Mouse (Mus musculus): ENCODE results near the gene G430095P16Rik. TPM values are rescaled to one million over a fixed set of nuclear protein-coding genes. Genes with fewer than 3 reads are reported as not detected.
A peak's percentile ranks its signal among the peaks of the same experiment; 100 is the strongest.

The G430095P16Rik gene
- polyA plus RNA-seq, 1 experiment from 2014 or later: 4.8 TPM

DNA sequence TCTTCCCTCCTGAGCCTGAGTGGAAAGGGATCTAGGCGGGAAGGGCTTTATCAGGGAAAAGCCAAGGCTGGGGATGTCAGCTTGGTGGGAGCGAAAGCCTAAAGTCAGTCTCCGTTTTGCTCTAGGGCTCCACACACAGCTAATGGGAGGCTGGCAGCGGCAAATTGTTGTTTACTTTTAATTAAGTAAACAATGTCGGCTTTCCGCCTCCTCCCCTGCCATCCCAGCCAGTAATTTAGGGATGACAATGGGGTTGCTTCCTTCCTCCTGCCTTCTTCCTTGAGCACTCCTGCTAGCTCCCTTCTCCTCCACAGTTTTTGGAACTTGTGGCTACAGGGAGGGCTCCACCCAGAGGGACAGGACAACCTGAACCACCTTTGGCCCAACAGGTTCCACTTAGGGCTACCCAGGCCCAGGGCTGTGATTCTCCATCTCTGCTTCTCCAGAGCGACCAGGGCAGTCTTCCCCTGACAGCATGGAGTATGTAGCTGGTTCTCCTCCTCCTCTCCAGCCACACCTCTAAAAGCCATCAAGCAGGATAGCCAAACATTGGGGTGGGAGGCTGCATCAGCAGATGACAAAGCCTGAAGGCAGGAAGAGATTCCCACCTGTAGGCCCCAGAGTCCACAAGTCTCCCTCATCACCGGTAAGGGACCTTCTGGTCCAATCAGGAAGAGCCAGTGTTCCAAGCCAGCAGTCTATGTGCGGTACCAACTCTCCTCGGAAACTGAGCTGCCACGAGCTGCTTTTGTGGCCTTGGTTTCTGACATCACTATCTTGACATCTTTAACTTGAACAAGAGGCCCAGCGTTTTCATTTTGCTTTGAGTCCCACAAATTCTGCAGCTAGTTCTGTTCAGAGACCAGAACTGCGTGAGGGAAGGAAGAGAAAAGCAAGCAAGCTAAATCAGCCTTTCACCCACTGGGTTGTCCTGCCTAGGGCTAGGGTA is 18.4 kb downstream of the G430095P16Rik start:
- no peak overlapping the region for H3K27ac ChIP-seq (ENCODE audit: low read depth)

DNA sequence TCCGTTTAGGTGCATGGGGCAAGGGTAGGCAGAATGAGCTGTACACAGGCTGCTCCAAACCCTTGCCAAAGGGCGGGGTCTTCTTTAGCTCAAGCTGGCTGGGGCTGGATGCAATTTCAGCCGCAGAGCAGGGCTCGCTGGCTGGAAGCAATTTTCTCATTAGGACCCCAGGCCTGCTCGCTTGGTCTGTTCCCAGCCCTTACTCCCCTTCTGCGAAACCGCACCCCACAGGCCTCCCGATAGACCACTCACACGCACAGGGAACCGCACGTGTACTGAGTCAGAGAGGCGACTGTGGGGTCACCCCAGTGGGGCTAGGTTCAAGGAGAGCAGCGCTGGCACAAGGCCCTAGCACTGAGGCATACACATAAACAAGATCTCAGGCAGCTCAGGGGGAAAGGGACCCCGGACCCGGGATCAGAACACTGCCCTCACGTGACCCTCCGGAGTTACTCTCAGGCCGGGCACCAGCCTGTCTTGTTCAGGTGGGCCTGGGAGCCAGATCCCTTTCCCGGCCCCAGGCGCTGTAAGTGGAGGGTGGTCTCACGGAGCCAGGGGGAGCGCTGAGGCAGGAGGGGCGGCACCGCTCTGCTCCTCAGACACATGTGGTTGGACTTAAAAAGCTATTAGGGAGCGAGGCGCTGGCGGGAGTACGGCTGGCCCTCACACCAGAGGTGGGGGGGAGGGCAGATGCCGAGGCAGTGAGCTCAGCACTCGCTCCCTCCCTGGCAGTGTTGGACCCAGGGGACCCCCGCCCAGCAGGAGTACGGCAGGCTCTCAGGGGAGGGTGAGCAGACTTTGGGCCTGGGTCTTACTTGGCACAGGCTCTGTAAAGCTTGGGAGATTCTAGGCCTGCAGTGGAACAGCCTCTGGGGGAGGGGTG is 19.6 kb downstream of the G430095P16Rik start:
- H3K4me2 ChIP-seq (ENCODE audit: low read depth, low read length): no peak overlapping the region
- 62% methylated on average over 32 of the region's 32 CpGs for WGBS (ENCODE audit: insufficient replicate concordance)
- peaks cover 42% of the 10 kb centered on the region for H3K4me1 ChIP-seq (ENCODE audit: insufficient read depth)
- H3K4me3 ChIP-seq (ENCODE audit: low read depth, low read length): no peak overlapping the region
- no peaks in the 10 kb centered on the region for H3K9me3 ChIP-seq (ENCODE audit: low read length)
- no peaks in the 10 kb centered on the region for H3K27me3 ChIP-seq (ENCODE audit: insufficient read depth, low read length)
- H3K27ac ChIP-seq (ENCODE audit: low read depth): no peak overlapping the region
- TF ChIP-seq EP300 (IDR thresholded peaks at IDR 0.05; ENCODE audit: low read depth) (no peak), CTCF (IDR thresholded peaks at IDR 0.05; ENCODE audit: low read depth) (no peak)
- no peaks in the 10 kb centered on the region for H3K36me3 ChIP-seq (replicated peaks; ENCODE audit: insufficient read depth, low read length)
- ATAC-seq (no peak), DNase-seq (no peak)
- H3K9ac ChIP-seq (replicated peaks): no peak overlapping the region

More for the DNA sequence above, 18.4 kb downstream of the G430095P16Rik start:
- WGBS (ENCODE audit: insufficient replicate concordance): 66% methylated on average over 13 of the region's 13 CpGs
- Histone ChIP-seq H3K9ac (replicated peaks) (no peak overlapping the region), H3K4me3 (ENCODE audit: low read depth, low read length) (no peak overlapping the region), H3K4me2 (ENCODE audit: low read depth, low read length) (no peak overlapping the region), H3K4me1 (ENCODE audit: insufficient read depth) (peaks cover 42% of the 10 kb centered on the region), H3K36me3 (replicated peaks; ENCODE audit: insufficient read depth, low read length) (no peaks in the 10 kb centered on the region), H3K27me3 (ENCODE audit: insufficient read depth, low read length) (no peaks in the 10 kb centered on the region), H3K9me3 (ENCODE audit: low read length) (no peaks in the 10 kb centered on the region)
- DNase-seq (no peak), ATAC-seq (no peak)
- no peak for TF ChIP-seq EP300 (IDR thresholded peaks at IDR 0.05; ENCODE audit: low read depth)
- TF ChIP-seq CTCF (IDR thresholded peaks at IDR 0.05; ENCODE audit: low read depth): no peak

DNA sequence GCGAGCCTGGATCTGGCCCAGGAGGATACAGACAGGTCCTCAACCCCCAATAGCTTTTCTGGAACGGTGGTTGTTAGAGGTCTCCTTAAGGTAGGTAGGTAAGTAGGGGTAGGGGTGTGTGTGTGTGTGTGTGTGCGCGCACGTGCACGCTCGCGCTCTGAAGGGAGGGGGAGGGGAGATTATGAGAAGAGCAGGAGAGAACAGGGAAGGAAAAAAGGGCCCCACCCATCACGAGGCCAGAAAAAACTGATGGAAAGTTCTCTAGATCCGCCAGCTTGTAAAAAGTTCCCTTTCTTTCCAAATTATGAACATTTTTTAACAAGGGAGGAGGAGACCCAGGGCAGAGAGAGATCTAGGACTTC is 20.2 kb downstream of the G430095P16Rik start:
- no peak for DNase-seq
- Histone ChIP-seq H3K4me3 (ENCODE audit: low read depth, low read length) (no peak overlapping the region), H3K4me1 (ENCODE audit: insufficient read depth) (peaks cover 38% of the 10 kb centered on the region), H3K27me3 (ENCODE audit: insufficient read depth, low read length) (no peaks in the 10 kb centered on the region), H3K9me3 (ENCODE audit: low read length) (no peaks in the 10 kb centered on the region), H3K36me3 (replicated peaks; ENCODE audit: insufficient read depth, low read length) (no peaks in the 10 kb centered on the region), H3K27ac (ENCODE audit: low read depth) (no peak overlapping the region), H3K9ac (replicated peaks) (no peak overlapping the region; the same call in 1 of the 2 replicates), H3K4me2 (ENCODE audit: low read depth, low read length) (no peak overlapping the region)
- no peak for ATAC-seq
- WGBS (ENCODE audit: insufficient replicate concordance): 46% methylated on average over 10 of the region's 10 CpGs
- TF ChIP-seq CTCF (IDR thresholded peaks at IDR 0.05; ENCODE audit: low read depth): no peak
- TF ChIP-seq EP300 (IDR thresholded peaks at IDR 0.05; ENCODE audit: low read depth): no peak

DNA sequence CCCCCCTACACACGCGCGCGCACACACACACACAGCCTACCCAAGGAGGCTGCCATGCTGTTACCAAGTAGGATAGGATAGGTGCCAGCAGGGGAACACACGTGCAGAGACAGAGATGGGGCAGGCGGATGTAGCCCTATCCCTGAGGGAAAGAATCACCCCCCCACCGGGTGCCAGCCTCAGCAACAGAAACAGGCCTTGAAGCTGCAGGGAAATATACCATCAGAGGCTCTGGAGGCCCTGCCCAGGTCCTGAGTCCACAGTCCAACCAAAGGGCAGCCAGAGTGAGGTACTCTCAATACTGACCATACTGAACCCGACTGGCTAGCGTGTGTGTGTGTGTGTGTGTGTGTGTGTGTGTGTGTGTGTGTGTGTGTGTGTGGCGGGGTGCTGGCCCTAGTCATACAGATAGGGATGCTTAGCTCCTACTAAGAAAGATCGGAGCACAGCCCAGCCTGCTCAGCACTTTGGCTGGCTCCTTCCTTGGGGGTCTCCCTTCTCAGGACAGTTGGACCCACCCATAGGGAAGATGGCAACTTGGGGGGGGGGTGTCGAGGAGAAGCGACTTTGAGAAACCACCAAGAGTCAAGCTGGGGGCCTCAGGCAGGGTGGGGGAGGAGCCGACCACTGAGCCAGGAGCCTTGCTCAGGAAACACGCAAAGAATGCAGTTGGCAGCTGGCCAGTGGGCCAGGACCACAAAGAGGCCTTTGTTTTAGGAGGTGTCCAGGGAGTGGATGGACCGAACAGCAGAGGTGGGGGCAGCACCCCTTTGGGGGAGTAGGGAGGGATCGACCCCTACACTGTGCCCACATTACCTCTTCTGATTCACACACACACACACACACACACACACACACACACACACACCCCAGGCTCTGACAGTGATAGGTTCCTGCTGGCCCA is 21.0 kb downstream of the G430095P16Rik start:
- ATAC-seq (peak; percentile 84), DNase-seq (peak; percentile 59)

DNA sequence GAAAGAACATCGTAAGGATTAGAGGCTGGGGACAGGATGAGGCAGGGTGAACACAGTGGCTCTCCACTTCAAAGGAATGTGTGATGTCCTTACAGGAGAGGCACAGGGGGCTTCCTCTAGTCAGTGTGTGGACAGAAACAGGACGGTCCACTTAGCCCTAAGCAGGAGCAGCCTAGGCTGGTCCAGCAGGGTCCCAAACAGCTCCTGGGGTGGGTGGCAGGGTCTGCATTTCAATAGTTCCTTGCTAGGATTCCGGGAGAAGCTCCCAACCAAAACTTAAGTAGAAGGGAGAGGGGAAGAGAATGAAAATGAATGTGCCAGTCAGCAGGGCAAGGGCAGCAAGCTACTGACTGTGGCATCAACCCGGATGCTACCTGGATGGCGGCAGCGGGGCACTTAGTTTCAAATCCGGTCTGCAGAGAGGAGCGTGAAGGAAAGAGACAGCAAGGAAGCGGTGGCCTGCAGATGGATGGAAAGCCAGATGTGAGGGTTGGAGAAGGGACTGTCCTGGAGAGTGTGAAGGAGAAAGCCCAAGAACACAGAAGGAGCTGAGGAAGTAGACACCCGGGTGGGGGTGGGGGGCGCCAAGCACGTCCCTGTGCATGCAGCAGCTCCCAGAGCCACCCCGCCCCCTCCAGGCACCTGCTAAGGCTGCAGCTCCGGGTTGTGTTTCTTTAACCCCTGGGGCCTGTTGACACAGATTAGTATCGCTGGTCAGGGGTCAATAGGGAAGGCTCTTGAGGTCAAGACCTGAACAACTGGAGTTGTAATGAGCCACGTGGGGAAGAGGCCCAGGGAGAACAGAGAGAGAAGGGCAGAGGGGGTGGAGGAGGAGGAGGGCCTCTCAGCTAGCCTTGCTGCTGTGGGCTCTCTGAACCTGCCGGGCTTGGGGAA is 22.5 kb downstream of the G430095P16Rik start:
- H3K4me3 ChIP-seq (ENCODE audit: low read depth, low read length): no peak overlapping the region
- peaks cover 34% of the 10 kb centered on the region for H3K4me1 ChIP-seq (ENCODE audit: insufficient read depth)
- H3K9ac ChIP-seq (replicated peaks): no peak overlapping the region
- WGBS (ENCODE audit: insufficient replicate concordance): 23% methylated on average over 16 of the region's 17 CpGs
- no peak overlapping the region for H3K27ac ChIP-seq (ENCODE audit: low read depth)
- TF ChIP-seq EP300 (IDR thresholded peaks at IDR 0.05; ENCODE audit: low read depth) (no peak), CTCF (IDR thresholded peaks at IDR 0.05; ENCODE audit: low read depth) (peak; percentile 18; the same call in 1 of the 2 replicates)
- no peaks in the 10 kb centered on the region for H3K27me3 ChIP-seq (ENCODE audit: insufficient read depth, low read length)
- peak overlapping the region; percentile 30 for H3K4me2 ChIP-seq (ENCODE audit: low read depth, low read length)
- ATAC-seq (peak; percentile 65), DNase-seq (peak; percentile 61)
- no peaks in the 10 kb centered on the region for H3K9me3 ChIP-seq (ENCODE audit: low read length)
- no peaks in the 10 kb centered on the region for H3K36me3 ChIP-seq (replicated peaks; ENCODE audit: insufficient read depth, low read length)

More for the DNA sequence above, 21.0 kb downstream of the G430095P16Rik start:
- H3K36me3 ChIP-seq (replicated peaks; ENCODE audit: insufficient read depth, low read length): no peaks in the 10 kb centered on the region
- H3K9me3 ChIP-seq (ENCODE audit: low read length): no peaks in the 10 kb centered on the region
- no peak overlapping the region for H3K27ac ChIP-seq (ENCODE audit: low read depth)
- WGBS (ENCODE audit: insufficient replicate concordance): 33% methylated on average over 16 of the region's 17 CpGs
- H3K4me1 ChIP-seq (ENCODE audit: insufficient read depth): peaks cover 34% of the 10 kb centered on the region
- no peak overlapping the region; the same call in 1 of the 2 replicates for H3K9ac ChIP-seq (replicated peaks)
- no peak for TF ChIP-seq EP300 (IDR thresholded peaks at IDR 0.05; ENCODE audit: low read depth)
- no peak for TF ChIP-seq CTCF (IDR thresholded peaks at IDR 0.05; ENCODE audit: low read depth)
- H3K27me3 ChIP-seq (ENCODE audit: insufficient read depth, low read length): no peaks in the 10 kb centered on the region
- H3K4me3 ChIP-seq (ENCODE audit: low read depth, low read length): no peak overlapping the region
- H3K4me2 ChIP-seq (ENCODE audit: low read depth, low read length): no peak overlapping the region

All from liver, postnatal 0 days (tissue).